Comparison of ENCODE assay signal across 25 mouse cellular contexts in the genomic region with DNA sequence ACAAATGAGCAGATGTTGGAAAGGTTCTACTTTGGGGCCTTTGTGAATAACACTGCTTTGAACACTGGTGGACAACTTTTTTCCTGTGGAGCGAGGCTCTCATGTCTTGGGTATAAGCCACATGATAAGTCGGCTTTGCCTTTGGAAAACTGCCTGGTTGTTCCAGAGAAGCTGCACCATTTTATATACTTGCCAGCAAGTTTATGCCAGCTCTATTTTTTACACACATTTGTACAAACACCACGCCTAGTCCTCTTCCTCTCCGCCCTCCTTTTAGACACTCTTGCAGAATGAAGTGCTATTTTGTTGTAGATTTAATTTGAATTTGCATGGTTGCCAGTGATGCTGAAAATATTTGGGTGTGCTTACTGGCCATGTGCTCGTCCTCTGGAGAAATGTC. TPM values are rescaled to one million over a fixed set of nuclear protein-coding genes. Genes with fewer than 3 reads are reported as not detected.
DNase-seq lines count a peak whose midpoint lies in the region; ATAC-seq lines count a peak whose summit lies in the region.
"Had no signal": no experiment of that assay in that cellular context is flagged by ENCODE, and none has a peak within 500 bp of the region (broad histone marks: within the 10 kb centered on the region; RNA-seq: fewer than 3 reads in every experiment).

No protein-coding gene starts in this region.

- peak; percentile 32 for DNase-seq in forebrain, embryonic 14.5 days (ENCODE audit: low spot score)
- DNase-seq in forebrain, embryonic 11.5 days (ENCODE audit: low spot score), result no peak
- DNase-seq in heart, adult 18-20 months, result peak; percentile 69 to 85
- peak; percentile 55 for DNase-seq in brain, adult 2 months (ENCODE audit: low read depth, low spot score)
- DNase-seq in skeletal muscle tissue, adult 2 months (ENCODE audit: low read depth, low spot score), result peak; percentile 79
- no peak for DNase-seq in cerebellum, adult 11 months
- DNase-seq: adrenal gland, postnatal 14 days; cerebellum, adult 9-11 months; kidney, adult 2 months; layer of hippocampus, adult 9-11 months; lung, postnatal 14 days; right cerebral cortex, adult 18-20 months; right cerebral cortex, postnatal 4 days; thymus, adult 18-20 months; thymus, postnatal 36 days had no signal

- no peaks in the 10 kb centered on the region for H3K36me3 ChIP-seq in forebrain, embryonic 14.5 days (ENCODE audit: control insufficient read depth, insufficient read depth, low read length)
- no peaks in the 10 kb centered on the region for H3K36me3 ChIP-seq in forebrain, embryonic 11.5 days (ENCODE audit: control insufficient read depth, insufficient read depth, low read length)
- H3K36me3 ChIP-seq in heart, embryonic 12.5 days, result no peaks in the 10 kb centered on the region
- H3K36me3 ChIP-seq: embryonic facial prominence, embryonic 12.5 days; forebrain, embryonic 12.5 days; hindbrain, embryonic 15.5 days; limb, embryonic 13.5 days; liver, embryonic 12.5 days; neural tube, embryonic 15.5 days; stomach, embryonic 15.5 days had no signal

- ATAC-seq in forebrain, embryonic 14.5 days, result no peak
- ATAC-seq in forebrain, embryonic 11.5 days (replicated peaks; ENCODE audit: low FRiP score), result no peak
- no peak for ATAC-seq in heart, embryonic 12.5 days (ENCODE audit: insufficient number of reproducible peaks, low FRiP score)
- ATAC-seq: liver, embryonic 12.5 days had no signal

- H3K4me1 ChIP-seq in forebrain, embryonic 14.5 days (ENCODE audit: control insufficient read depth, insufficient read depth, low read length), result no peaks in the 10 kb centered on the region
- H3K4me1 ChIP-seq in forebrain, embryonic 11.5 days (replicated peaks; ENCODE audit: control insufficient read depth, insufficient read depth, low read length), result 0 out of 2 replicates have a peak, but pooled peaks cover 2% of the 10 kb centered on the region
- H3K4me1 ChIP-seq in heart, embryonic 12.5 days (replicated peaks), result peaks cover 5% of the 10 kb centered on the region; the same call in 1 of the 2 replicates
- H3K4me1 ChIP-seq: embryonic facial prominence, embryonic 12.5 days; hindbrain, embryonic 15.5 days; neural tube, embryonic 15.5 days; stomach, embryonic 15.5 days had no signal

- no peak overlapping the region for H3K27ac ChIP-seq in forebrain, embryonic 14.5 days (ENCODE audit: low read depth, low read length)
- H3K27ac ChIP-seq in forebrain, embryonic 11.5 days (ENCODE audit: low read depth, low read length), result no peak overlapping the region
- no peak overlapping the region for H3K27ac ChIP-seq in heart, embryonic 12.5 days (ENCODE audit: poor library complexity, severe bottlenecking)
- H3K27ac ChIP-seq: embryonic facial prominence, embryonic 12.5 days; forebrain, embryonic 12.5 days; heart, adult 2 months; hindbrain, embryonic 15.5 days; kidney, postnatal 0 days; limb, embryonic 13.5 days; liver, embryonic 12.5 days; neural tube, embryonic 15.5 days; stomach, embryonic 15.5 days had no signal

- WGBS in forebrain, embryonic 14.5 days, result 78% methylated on average over 5 of the region's 5 CpGs
- whole genome bisulfite sequencing in forebrain, embryonic 11.5 days, result 90% methylated on average over 5 of the region's 5 CpGs
- 77% methylated on average over 5 of the region's 5 CpGs for WGBS in heart, embryonic 12.5 days

- no peak overlapping the region for H3K4me2 ChIP-seq in forebrain, embryonic 14.5 days (ENCODE audit: low read length)
- H3K4me2 ChIP-seq in forebrain, embryonic 11.5 days (ENCODE audit: low read depth, low read length, severe bottlenecking), result no peak overlapping the region
- H3K4me2 ChIP-seq in heart, embryonic 12.5 days, result no peak overlapping the region
- H3K4me2 ChIP-seq: embryonic facial prominence, embryonic 12.5 days; forebrain, embryonic 12.5 days; hindbrain, embryonic 15.5 days; limb, embryonic 13.5 days; liver, embryonic 12.5 days; neural tube, embryonic 15.5 days; stomach, embryonic 15.5 days had no signal

- no peaks in the 10 kb centered on the region for H3K9me3 ChIP-seq in forebrain, embryonic 14.5 days (replicated peaks; ENCODE audit: control insufficient read depth, low read length)
- H3K9me3 ChIP-seq in forebrain, embryonic 11.5 days (ENCODE audit: control insufficient read depth, low read length), result no peaks in the 10 kb centered on the region
- H3K9me3 ChIP-seq in heart, embryonic 12.5 days (replicated peaks), result no peaks in the 10 kb centered on the region
- H3K9me3 ChIP-seq: embryonic facial prominence, embryonic 12.5 days; forebrain, embryonic 12.5 days; hindbrain, embryonic 15.5 days; liver, embryonic 12.5 days; neural tube, embryonic 15.5 days; stomach, embryonic 15.5 days had no signal

- no peaks in the 10 kb centered on the region for H3K27me3 ChIP-seq in forebrain, embryonic 14.5 days (replicated peaks; ENCODE audit: control insufficient read depth, insufficient read depth, low read length)
- no peaks in the 10 kb centered on the region for H3K27me3 ChIP-seq in forebrain, embryonic 11.5 days (ENCODE audit: control insufficient read depth, insufficient read depth, low read length)
- H3K27me3 ChIP-seq in heart, embryonic 12.5 days (replicated peaks), result no peaks in the 10 kb centered on the region
- H3K27me3 ChIP-seq: embryonic facial prominence, embryonic 12.5 days; limb, embryonic 13.5 days; liver, embryonic 12.5 days; stomach, embryonic 15.5 days had no signal

- no peak overlapping the region for H3K4me3 ChIP-seq in forebrain, embryonic 14.5 days (ENCODE audit: low read depth, low read length)
- no peak overlapping the region for H3K4me3 ChIP-seq in forebrain, embryonic 11.5 days (ENCODE audit: low read depth, low read length)
- no peak overlapping the region for H3K4me3 ChIP-seq in heart, embryonic 12.5 days
- H3K4me3 ChIP-seq: embryonic facial prominence, embryonic 12.5 days; forebrain, embryonic 12.5 days; heart, adult 2 months; hindbrain, embryonic 15.5 days; limb, embryonic 13.5 days; liver, embryonic 12.5 days; neural tube, embryonic 15.5 days; stomach, embryonic 15.5 days had no signal

- no peak overlapping the region for H3K9ac ChIP-seq in forebrain, embryonic 14.5 days (ENCODE audit: low read length)
- H3K9ac ChIP-seq in forebrain, embryonic 11.5 days (ENCODE audit: low read length), result no peak overlapping the region
- no peak overlapping the region for H3K9ac ChIP-seq in heart, embryonic 12.5 days
- H3K9ac ChIP-seq: embryonic facial prominence, embryonic 12.5 days; forebrain, embryonic 12.5 days; hindbrain, embryonic 15.5 days; limb, embryonic 13.5 days; liver, embryonic 12.5 days; neural tube, embryonic 15.5 days; stomach, embryonic 15.5 days had no signal

RNA-seq across cellular contexts. Expression of a gene that starts 25.8 kb away (rescaled TPM):
- 23.1 and 24.9 TPM in 2 replicates for polyA plus RNA-seq in forebrain, embryonic 14.5 days (2014; fragmentation: Nextera tagmentation; extraction: Ambion mirVana)
- polyA plus RNA-seq in forebrain, embryonic 11.5 days (2014; fragmentation: Nextera tagmentation; extraction: Ambion mirVana), result 26.7 and 29.3 TPM in 2 replicates
- 10 to 100 TPM; 14.9 to 16.3 TPM for total RNA-seq in heart, adult 18-20 months (2021)
- polyA plus RNA-seq in heart, embryonic 12.5 days (2016; fragmentation: Nextera tagmentation; extraction: Ambion mirVana), result 22.1 and 24.4 TPM in 2 replicates

RNA-seq across cellular contexts. Expression of a gene that starts 25.9 kb away (rescaled TPM):
- 94.5 and 95.0 TPM in 2 replicates for polyA plus RNA-seq in forebrain, embryonic 14.5 days (2014; fragmentation: Nextera tagmentation; extraction: Ambion mirVana)
- polyA plus RNA-seq in forebrain, embryonic 11.5 days (2014; fragmentation: Nextera tagmentation; extraction: Ambion mirVana), result 68.9 and 75.4 TPM in 2 replicates
- 10 to 100 TPM; 12.0 to 15.7 TPM for total RNA-seq in heart, adult 18-20 months (2021)
- polyA plus RNA-seq in heart, embryonic 12.5 days (2016; fragmentation: Nextera tagmentation; extraction: Ambion mirVana), result 26.6 and 28.5 TPM in 2 replicates

Comparison
In these comparisons a context has a peak if more than half of its experiments do, and no peak if none do; other contexts are left out.
1. DNase-seq: peak in forebrain, embryonic 14.5 days (single experiment), heart, adult 18-20 months (2 of 2), brain, adult 2 months (single experiment) and skeletal muscle tissue, adult 2 months (single experiment); none in forebrain, embryonic 11.5 days (single experiment) and cerebellum, adult 11 months (single experiment).